Mouse (Mus musculus): ENCODE data around the gene Dennd2c. TPM values are rescaled to one million over a fixed set of nuclear protein-coding genes. Genes with fewer than 3 reads are reported as not detected.
"Not testable (repeated sequence)": the region's sequence is repeated elsewhere in the genome, so short reads cannot be mapped to it uniquely, and the experiment has no call there.

Gene Dennd2c
- polyA plus RNA-seq, 1 experiment from 2014 or later, result 5.6 TPM

GRCm38 (mm10) chr3:103179527-103179926 lies 77.1 kb downstream of the Dennd2c start:
- TF ChIP-seq CTCF (IDR thresholded peaks at IDR 0.05; ENCODE audit: low read depth) (no peak), EP300 (optimal IDR thresholded peaks at IDR 0.05) (no peak)
- Histone ChIP-seq H3K27me3 (ENCODE audit: control insufficient read depth, insufficient read depth, low read length) (no peaks in the 10 kb centered on the region), H3K4me3 (ENCODE audit: low read depth, low read length) (no peak overlapping the region), H3K4me1 (replicated peaks; ENCODE audit: control insufficient read depth, insufficient read depth) (no peaks in the 10 kb centered on the region), H3K36me3 (ENCODE audit: control insufficient read depth, insufficient read depth, low read length) (peaks cover 15% of the 10 kb centered on the region), H3K4me2 (replicated peaks; ENCODE audit: low read depth) (no peak overlapping the region), H3K9ac (ENCODE audit: low read length) (no peak overlapping the region), H3K27ac (replicated peaks) (no peak overlapping the region), H3K9me3 (ENCODE audit: control insufficient read depth, low read length) (no peaks in the 10 kb centered on the region)
- WGBS, result 90% methylated on average over 9 of the region's 9 CpGs
- ATAC-seq (ENCODE audit: low FRiP score, low TSS enrichment) (0 out of 2 replicates have a peak, but pooled peaks have one; percentile 29), DNase-seq (ENCODE audit: low spot score) (no peak)

GRCm38 (mm10) chr3:103181171-103181570 lies 78.8 kb downstream of the Dennd2c start:
- H3K27ac ChIP-seq (replicated peaks), result no peak overlapping the region
- WGBS, result 35% methylated on average over 4 of the region's 4 CpGs
- TF ChIP-seq CTCF (IDR thresholded peaks at IDR 0.05; ENCODE audit: low read depth), result peak; percentile 48
- no peak for TF ChIP-seq EP300 (optimal IDR thresholded peaks at IDR 0.05)
- no peak overlapping the region for H3K4me3 ChIP-seq (ENCODE audit: low read depth, low read length)
- peaks cover 9% of the 10 kb centered on the region; the same call in 1 of the 2 replicates for H3K36me3 ChIP-seq (ENCODE audit: control insufficient read depth, insufficient read depth, low read length)
- ATAC-seq (ENCODE audit: low FRiP score, low TSS enrichment) (no peak), DNase-seq (ENCODE audit: low spot score) (peak; percentile 18)
- H3K27me3 ChIP-seq (ENCODE audit: control insufficient read depth, insufficient read depth, low read length), result no peaks in the 10 kb centered on the region
- H3K9me3 ChIP-seq (ENCODE audit: control insufficient read depth, low read length), result no peaks in the 10 kb centered on the region
- no peak overlapping the region for H3K4me2 ChIP-seq (replicated peaks; ENCODE audit: low read depth)
- no peaks in the 10 kb centered on the region for H3K4me1 ChIP-seq (replicated peaks; ENCODE audit: control insufficient read depth, insufficient read depth)
- no peak overlapping the region for H3K9ac ChIP-seq (ENCODE audit: low read length)

GRCm38 (mm10) chr3:103182821-103183220 lies 80.4 kb downstream of the Dennd2c start:
- Histone ChIP-seq H3K9me3 (ENCODE audit: control insufficient read depth, low read length) (no peaks in the 10 kb centered on the region), H3K27me3 (ENCODE audit: control insufficient read depth, insufficient read depth, low read length) (no peaks in the 10 kb centered on the region), H3K4me3 (ENCODE audit: low read depth, low read length) (no peak overlapping the region), H3K4me2 (replicated peaks; ENCODE audit: low read depth) (no peak overlapping the region), H3K36me3 (ENCODE audit: control insufficient read depth, insufficient read depth, low read length) (0 out of 2 replicates have a peak, but pooled peaks cover 4% of the 10 kb centered on the region), H3K4me1 (replicated peaks; ENCODE audit: control insufficient read depth, insufficient read depth) (no peaks in the 10 kb centered on the region), H3K27ac (replicated peaks) (no peak overlapping the region), H3K9ac (ENCODE audit: low read length) (no peak overlapping the region)
- WGBS, result 77% methylated on average over 14 of the region's 14 CpGs
- ATAC-seq (ENCODE audit: low FRiP score, low TSS enrichment), result no peak
- DNase-seq (ENCODE audit: low spot score), result no peak
- TF ChIP-seq CTCF (IDR thresholded peaks at IDR 0.05; ENCODE audit: low read depth) (no peak), EP300 (optimal IDR thresholded peaks at IDR 0.05) (no peak)

GRCm38 (mm10) chr3:103184467-103184866 lies 82.1 kb downstream of the Dennd2c start:
- not testable (repeated sequence) for H3K9me3 ChIP-seq (ENCODE audit: control insufficient read depth, low read length); H3K9ac ChIP-seq (ENCODE audit: low read length); H3K4me3 ChIP-seq (ENCODE audit: low read depth, low read length); DNase-seq (ENCODE audit: low spot score); H3K36me3 ChIP-seq (ENCODE audit: control insufficient read depth, insufficient read depth, low read length); ATAC-seq (ENCODE audit: low FRiP score, low TSS enrichment); H3K4me1 ChIP-seq (replicated peaks; ENCODE audit: control insufficient read depth, insufficient read depth); H3K27ac ChIP-seq (replicated peaks); H3K27me3 ChIP-seq (ENCODE audit: control insufficient read depth, insufficient read depth, low read length); H3K4me2 ChIP-seq (replicated peaks; ENCODE audit: low read depth)
- TF ChIP-seq CTCF (IDR thresholded peaks at IDR 0.05; ENCODE audit: low read depth), result peak; percentile 56

- H3K9ac ChIP-seq (ENCODE audit: low read length), result no peak overlapping the region
- no peak overlapping the region for H3K4me3 ChIP-seq (ENCODE audit: low read depth, low read length)
- H3K4me2 ChIP-seq (replicated peaks; ENCODE audit: low read depth), result no peak overlapping the region
- no peak for DNase-seq (ENCODE audit: low spot score)
- no peaks in the 10 kb centered on the region for H3K9me3 ChIP-seq (ENCODE audit: control insufficient read depth, low read length)
- no peak for ATAC-seq (ENCODE audit: low FRiP score, low TSS enrichment)
- H3K4me1 ChIP-seq (replicated peaks; ENCODE audit: control insufficient read depth, insufficient read depth), result no peaks in the 10 kb centered on the region
- H3K27ac ChIP-seq (replicated peaks), result no peak overlapping the region
- no peaks in the 10 kb centered on the region for H3K27me3 ChIP-seq (ENCODE audit: control insufficient read depth, insufficient read depth, low read length)
- TF ChIP-seq CTCF (IDR thresholded peaks at IDR 0.05; ENCODE audit: low read depth), result no peak
- TF ChIP-seq EP300 (optimal IDR thresholded peaks at IDR 0.05), result no peak
- 64% methylated on average over 5 of the region's 5 CpGs for WGBS
- no peaks in the 10 kb centered on the region for H3K36me3 ChIP-seq (ENCODE audit: control insufficient read depth, insufficient read depth, low read length)
These were observed 86.0 kb downstream of the Dennd2c start for GRCm38 (mm10) chr3:103188451-103188850.

- no peak overlapping the region for H3K27ac ChIP-seq (replicated peaks)
- ATAC-seq (ENCODE audit: low FRiP score, low TSS enrichment), result no peak
- 92% methylated on average over 2 of the region's 2 CpGs for WGBS
These were observed 86.5 kb downstream of the Dennd2c start for GRCm38 (mm10) chr3:103188856-103189255.

More at GRCm38 (mm10) chr3:103188856-103189255, 86.5 kb downstream of the Dennd2c start:
- H3K4me1 ChIP-seq (replicated peaks; ENCODE audit: control insufficient read depth, insufficient read depth), result no peaks in the 10 kb centered on the region
- DNase-seq (ENCODE audit: low spot score), result no peak
- no peak overlapping the region for H3K4me2 ChIP-seq (replicated peaks; ENCODE audit: low read depth)
- H3K4me3 ChIP-seq (ENCODE audit: low read depth, low read length), result no peak overlapping the region
- H3K36me3 ChIP-seq (ENCODE audit: control insufficient read depth, insufficient read depth, low read length), result no peaks in the 10 kb centered on the region
- H3K9me3 ChIP-seq (ENCODE audit: control insufficient read depth, low read length), result no peaks in the 10 kb centered on the region
- TF ChIP-seq CTCF (IDR thresholded peaks at IDR 0.05; ENCODE audit: low read depth) (no peak), EP300 (optimal IDR thresholded peaks at IDR 0.05) (no peak)
- H3K9ac ChIP-seq (ENCODE audit: low read length), result no peak overlapping the region
- no peaks in the 10 kb centered on the region for H3K27me3 ChIP-seq (ENCODE audit: control insufficient read depth, insufficient read depth, low read length)

All from stomach, postnatal 0 days (tissue).